In genomic region chr9:14081138-14081537, GRCm38 (mm10) we compare ENCODE assay signal across 17 mouse cellular contexts.
"Had no signal": no experiment of that assay in that cellular context is flagged by ENCODE, and none has a peak within 500 bp of the region (broad histone marks: within the 10 kb centered on the region; RNA-seq: fewer than 3 reads in every experiment).

No protein-coding gene starts in this region.

- H3K27me3 ChIP-seq: limb, embryonic 15.5 days; liver, embryonic 13.5 days; lung, embryonic 15.5 days; stomach, embryonic 15.5 days had no signal

- ATAC-seq: liver, postnatal 0 days had no signal

- H3K27ac ChIP-seq: kidney, postnatal 0 days; limb, embryonic 15.5 days; liver, embryonic 13.5 days; lung, embryonic 15.5 days; macrophage; stomach, embryonic 15.5 days had no signal

- H3K9ac ChIP-seq: limb, embryonic 15.5 days; liver, embryonic 13.5 days; liver, postnatal 0 days; lung, embryonic 15.5 days; stomach, embryonic 15.5 days had no signal

- H3K4me3 ChIP-seq: limb, embryonic 15.5 days; liver, embryonic 13.5 days; lung, embryonic 15.5 days; megakaryocyte, embryonic 14.5 days; stomach, embryonic 15.5 days had no signal

- H3K4me1 ChIP-seq: limb, embryonic 15.5 days; liver, embryonic 13.5 days; lung, embryonic 15.5 days; megakaryocyte, embryonic 14.5 days; stomach, embryonic 15.5 days had no signal

- H3K9me3 ChIP-seq: limb, embryonic 15.5 days; liver, embryonic 13.5 days; lung, embryonic 15.5 days; megakaryocyte, embryonic 14.5 days; stomach, embryonic 15.5 days had no signal

- DNase-seq: kidney, adult 11 months; kidney, adult 9 months; kidney, postnatal 36 days; layer of hippocampus, adult 9-11 months; layer of hippocampus, postnatal 36 days; liver, embryonic 13.5 days; liver, postnatal 0 days; lung, postnatal 14 days; thymus, adult 2 months; thymus, postnatal 25 days had no signal

- H3K4me2 ChIP-seq: limb, embryonic 15.5 days; liver, embryonic 13.5 days; lung, embryonic 15.5 days; midbrain, embryonic 11.5 days; stomach, embryonic 15.5 days had no signal

- H3K36me3 ChIP-seq: limb, embryonic 15.5 days; liver, embryonic 13.5 days; lung, embryonic 15.5 days; stomach, embryonic 15.5 days had no signal
